Mouse (Mus musculus) thymus, adult 18-20 months (tissue): ENCODE results near the gene Atp2b4.
"Not testable (repeated sequence)": the region's sequence is repeated elsewhere in the genome, so short reads cannot be mapped to it uniquely, and the experiment has no call there.

Source experiments
- DNase-seq, 2 experiments: peaks; one replicate each; pipeline ENCODE4 v3.0.0; 2022; ENCODE audit warnings: mixed read lengths in 2 of 2

Gene Atp2b4

GRCm38 (mm10) chr1:133693536-133694114 is 107.2 kb downstream of the Atp2b4 start:
- DNase-seq = no peak

GRCm38 (mm10) chr1:133692195-133692594 is 108.6 kb downstream of the Atp2b4 start:
- no peak for DNase-seq

GRCm38 (mm10) chr1:133691046-133691445 is 109.8 kb downstream of the Atp2b4 start:
- no peak for DNase-seq

- peak; percentile 62 to 81 for DNase-seq
These were observed 110.9 kb downstream of the Atp2b4 start, which contains the start of gene Lax1 for GRCm38 (mm10) chr1:133689897-133690296. Gene Lax1, minus strand, starts transcription at chr1:133690108.

GRCm38 (mm10) chr1:133688301-133688700 is 112.5 kb downstream of the Atp2b4 start:
- no peak for DNase-seq

GRCm38 (mm10) chr1:133685749-133686519 is 114.9 kb downstream of the Atp2b4 start:
- no peak for DNase-seq

- DNase-seq = no peak
These were observed 129.0 kb downstream of the Atp2b4 start for GRCm38 (mm10) chr1:133671801-133672200.

- no peak for DNase-seq
These were observed 129.6 kb downstream of the Atp2b4 start for GRCm38 (mm10) chr1:133671266-133671665.

GRCm38 (mm10) chr1:133670776-133671175 is 130.1 kb downstream of the Atp2b4 start:
- no peak for DNase-seq

- no peak for DNase-seq
These were observed 130.7 kb downstream of the Atp2b4 start for GRCm38 (mm10) chr1:133670190-133670589.

GRCm38 (mm10) chr1:133668618-133669017 is 132.2 kb downstream of the Atp2b4 start:
- no peak for DNase-seq

GRCm38 (mm10) chr1:133667721-133668120 is 133.1 kb downstream of the Atp2b4 start:
- no peak for DNase-seq

- not testable (repeated sequence) for DNase-seq
These were observed 135.1 kb downstream of the Atp2b4 start for GRCm38 (mm10) chr1:133665713-133666112.

- no peak for DNase-seq
These were observed 136.5 kb downstream of the Atp2b4 start for GRCm38 (mm10) chr1:133664203-133664970.

- no peak for DNase-seq
These were observed 137.4 kb downstream of the Atp2b4 start for GRCm38 (mm10) chr1:133663427-133663826.

- DNase-seq = no peak
These were observed 137.9 kb downstream of the Atp2b4 start for GRCm38 (mm10) chr1:133662941-133663340.

GRCm38 (mm10) chr1:133661203-133661933 is 139.5 kb downstream of the Atp2b4 start, which contains the start of gene Gm38394:
Gene Gm38394, minus strand, starts transcription at chr1:133661318.
- DNase-seq = peak; percentile 85 to 91

GRCm38 (mm10) chr1:133660466-133661202 is 140.2 kb downstream of the Atp2b4 start, which contains the start of gene Zbed6:
Gene Zbed6, minus strand, starts transcription at chr1:133660885.
- peak; percentile 38 to 63 for DNase-seq

- DNase-seq = no peak
These were observed 142.0 kb downstream of the Atp2b4 start for GRCm38 (mm10) chr1:133658878-133659277.

- no peak for DNase-seq
These were observed 144.0 kb downstream of the Atp2b4 start for GRCm38 (mm10) chr1:133656811-133657210.

- no peak for DNase-seq
These were observed 147.8 kb downstream of the Atp2b4 start for GRCm38 (mm10) chr1:133653033-133653432.
